Mouse (Mus musculus): ENCODE results near the gene Erc2. TPM values are rescaled to one million over a fixed set of nuclear protein-coding genes. Genes with fewer than 3 reads are reported as not detected.

Erc2 gene
- polyA plus RNA-seq, 1 experiment from 2014 or later = 5.7 TPM

DNA sequence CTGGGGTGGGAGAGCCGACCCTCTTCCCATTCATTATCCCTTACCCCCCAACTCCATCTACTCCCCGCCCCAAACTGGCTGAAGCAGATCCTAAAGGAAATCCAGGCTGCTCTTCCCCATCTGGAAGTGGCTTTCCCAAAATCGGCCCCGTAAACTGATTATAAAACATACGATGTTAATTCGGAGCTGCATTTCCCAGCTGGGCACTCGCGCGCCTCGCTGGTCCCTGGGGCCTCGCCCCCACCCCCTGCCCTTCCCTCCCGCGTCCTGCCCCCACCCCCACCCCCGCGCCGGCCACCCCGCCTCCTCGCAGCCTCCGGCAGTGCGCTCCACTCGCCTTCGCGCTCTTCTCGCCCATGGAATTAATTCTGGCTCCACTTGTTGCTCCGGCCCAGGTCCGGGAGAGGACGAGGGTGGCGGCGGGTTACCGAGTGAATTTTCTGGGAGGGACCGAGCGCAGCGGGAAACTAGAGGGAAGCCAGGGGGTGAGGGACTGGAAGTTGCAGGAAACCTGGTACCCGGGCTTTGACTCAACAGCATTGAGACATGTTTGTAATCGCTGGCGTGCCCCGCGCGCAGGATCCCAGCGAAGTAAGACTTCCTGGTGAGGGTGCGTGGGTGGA lies 888.9 kb downstream of the Erc2 start:
- no peaks in the 10 kb centered on the region for H3K9me3 ChIP-seq (ENCODE audit: control insufficient read depth, low read length)
- H3K36me3 ChIP-seq (ENCODE audit: control insufficient read depth, insufficient read depth, low read length) = peaks cover 8% of the 10 kb centered on the region; the same call in 1 of the 2 replicates
- H3K27ac ChIP-seq (replicated peaks; ENCODE audit: low read depth, low read length) = peak overlapping the region; percentile 99
- DNase-seq (ENCODE audit: low spot score) (peak; percentile 69), ATAC-seq (ENCODE audit: insufficient number of reproducible peaks, low FRiP score, low TSS enrichment, low read depth) (no peak)
- WGBS = under 1% methylated on average over 41 of the region's 41 CpGs
- H3K4me1 ChIP-seq (ENCODE audit: control insufficient read depth, insufficient read depth, low read length) = peaks cover 30% of the 10 kb centered on the region
- H3K4me2 ChIP-seq (ENCODE audit: low read depth, severe bottlenecking) = peak overlapping the region; percentile 96
- no peaks in the 10 kb centered on the region for H3K27me3 ChIP-seq (ENCODE audit: control insufficient read depth, insufficient read depth, low read length)
- H3K9ac ChIP-seq (ENCODE audit: low read length) = peak overlapping the region; percentile 97
- peak overlapping the region; percentile 94 for H3K4me3 ChIP-seq (ENCODE audit: low read depth, low read length)

- H3K4me1 ChIP-seq (ENCODE audit: control insufficient read depth, insufficient read depth, low read length) = peaks cover 30% of the 10 kb centered on the region
- H3K36me3 ChIP-seq (ENCODE audit: control insufficient read depth, insufficient read depth, low read length) = peaks cover 10% of the 10 kb centered on the region; the same call in 1 of the 2 replicates
- no peaks in the 10 kb centered on the region for H3K27me3 ChIP-seq (ENCODE audit: control insufficient read depth, insufficient read depth, low read length)
- H3K9ac ChIP-seq (ENCODE audit: low read length) = 0 out of 2 replicates have a peak overlapping the region, but pooled peaks have one; percentile 13
- 75% methylated on average over 5 of the region's 5 CpGs for WGBS
- ATAC-seq (ENCODE audit: insufficient number of reproducible peaks, low FRiP score, low TSS enrichment, low read depth) = no peak
- no peak for DNase-seq (ENCODE audit: low spot score)
- peak overlapping the region; percentile 94 for H3K4me3 ChIP-seq (ENCODE audit: low read depth, low read length)
- peak overlapping the region; percentile 96 for H3K4me2 ChIP-seq (ENCODE audit: low read depth, severe bottlenecking)
- 0 out of 2 replicates have a peak overlapping the region, but pooled peaks have one; percentile 18 for H3K27ac ChIP-seq (replicated peaks; ENCODE audit: low read depth, low read length)
- no peaks in the 10 kb centered on the region for H3K9me3 ChIP-seq (ENCODE audit: control insufficient read depth, low read length)
Measured at GRCm38 (mm10) chr14:28512805-28513590, 890.8 kb downstream of the Erc2 start.

DNA sequence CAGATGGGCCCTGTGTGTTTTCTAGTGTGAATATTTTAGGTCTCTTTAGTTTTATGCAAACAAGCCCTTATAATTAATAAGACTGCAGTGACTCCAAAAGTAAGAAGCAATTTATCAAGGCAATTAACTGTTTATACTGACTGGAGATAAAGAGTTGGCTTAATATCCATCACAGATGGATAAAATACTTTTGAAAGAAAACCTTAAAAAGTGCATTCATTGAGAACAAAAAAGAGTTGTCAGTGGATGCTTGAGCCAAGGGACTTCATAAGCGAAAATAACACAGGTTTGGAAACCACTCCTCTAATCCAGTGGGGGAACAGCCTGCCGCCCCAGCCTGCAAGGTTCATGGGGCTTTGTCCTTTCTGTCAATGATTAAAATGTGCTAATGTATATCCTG lies 891.9 kb downstream of the Erc2 start:
- no peak overlapping the region; the same call in 1 of the 2 replicates for H3K9ac ChIP-seq (ENCODE audit: low read length)
- ATAC-seq (ENCODE audit: insufficient number of reproducible peaks, low FRiP score, low TSS enrichment, low read depth) = no peak
- H3K4me2 ChIP-seq (ENCODE audit: low read depth, severe bottlenecking) = peak overlapping the region; percentile 29; the same call in 1 of the 2 replicates

GRCm38 (mm10) chr14:28515331-28515730 lies 893.1 kb downstream of the Erc2 start:
- H3K27me3 ChIP-seq (ENCODE audit: control insufficient read depth, insufficient read depth, low read length) = no peaks in the 10 kb centered on the region
- no peak for ATAC-seq (ENCODE audit: insufficient number of reproducible peaks, low FRiP score, low TSS enrichment, low read depth)
- H3K4me3 ChIP-seq (ENCODE audit: low read depth, low read length) = no peak overlapping the region
- peaks cover 13% of the 10 kb centered on the region; the same call in 1 of the 2 replicates for H3K36me3 ChIP-seq (ENCODE audit: control insufficient read depth, insufficient read depth, low read length)
- 51% methylated on average over 6 of the region's 6 CpGs for WGBS
- peak overlapping the region; percentile 27; the same call in 1 of the 2 replicates for H3K4me2 ChIP-seq (ENCODE audit: low read depth, severe bottlenecking)
- no peaks in the 10 kb centered on the region for H3K9me3 ChIP-seq (ENCODE audit: control insufficient read depth, low read length)
- H3K27ac ChIP-seq (replicated peaks; ENCODE audit: low read depth, low read length) = no peak overlapping the region
- H3K9ac ChIP-seq (ENCODE audit: low read length) = no peak overlapping the region
- DNase-seq (ENCODE audit: low spot score) = no peak
- peaks cover 20% of the 10 kb centered on the region for H3K4me1 ChIP-seq (ENCODE audit: control insufficient read depth, insufficient read depth, low read length)

More for the DNA sequence above, 891.9 kb downstream of the Erc2 start:
- Histone ChIP-seq H3K36me3 (ENCODE audit: control insufficient read depth, insufficient read depth, low read length) (peaks cover 13% of the 10 kb centered on the region; the same call in 1 of the 2 replicates), H3K4me1 (ENCODE audit: control insufficient read depth, insufficient read depth, low read length) (peaks cover 23% of the 10 kb centered on the region), H3K4me3 (ENCODE audit: low read depth, low read length) (no peak overlapping the region), H3K27me3 (ENCODE audit: control insufficient read depth, insufficient read depth, low read length) (no peaks in the 10 kb centered on the region), H3K27ac (replicated peaks; ENCODE audit: low read depth, low read length) (no peak overlapping the region), H3K9me3 (ENCODE audit: control insufficient read depth, low read length) (no peaks in the 10 kb centered on the region)
- 58% methylated on average over 2 of the region's 2 CpGs for WGBS
- no peak for DNase-seq (ENCODE audit: low spot score)

DNA sequence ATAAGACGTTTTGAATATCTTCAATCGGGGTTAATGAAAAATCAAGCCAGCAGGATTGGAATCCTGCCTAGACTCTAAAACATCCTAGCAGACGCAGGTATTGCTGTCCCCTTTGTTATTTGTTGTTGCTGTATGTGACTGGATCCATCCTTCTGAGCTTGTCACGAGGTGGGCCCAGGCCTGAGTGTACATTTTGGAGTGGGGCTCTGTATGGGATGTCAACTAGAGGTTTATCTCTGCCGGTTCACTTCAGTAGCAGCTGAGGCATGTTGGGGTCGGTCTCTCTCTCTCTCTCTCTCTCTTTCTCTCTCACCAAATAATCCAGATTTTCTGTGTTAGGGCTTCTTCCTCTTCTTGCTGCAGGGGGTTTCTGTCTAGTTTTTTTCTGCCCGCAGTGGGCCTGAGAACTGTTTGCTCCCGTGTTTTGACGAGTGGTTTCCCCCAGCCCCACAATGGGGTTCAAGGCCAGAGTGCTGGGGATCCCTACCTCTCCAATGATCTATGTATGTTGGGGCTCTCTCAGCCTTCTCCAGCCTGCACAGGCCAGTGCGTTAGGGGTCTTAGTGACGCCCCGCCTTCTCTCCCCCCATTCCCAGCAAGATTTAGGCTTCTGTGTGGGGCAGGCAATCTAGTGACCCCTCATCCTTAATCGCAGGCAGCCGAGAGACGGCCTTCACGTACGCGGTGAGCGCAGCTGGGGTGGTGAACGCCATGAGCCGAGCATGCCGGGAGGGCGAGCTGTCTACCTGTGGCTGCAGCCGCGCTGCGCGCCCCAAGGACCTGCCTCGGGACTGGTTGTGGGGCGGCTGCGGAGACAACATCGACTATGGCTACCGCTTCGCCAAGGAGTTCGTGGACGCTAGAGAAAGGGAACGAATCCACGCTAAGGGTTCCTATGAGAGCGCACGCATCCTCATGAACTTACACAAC lies 895.7 kb downstream of the Erc2 start:
- peaks cover 10% of the 10 kb centered on the region for H3K4me1 ChIP-seq (ENCODE audit: control insufficient read depth, insufficient read depth, low read length)
- peaks cover 22% of the 10 kb centered on the region; the same call in 1 of the 2 replicates for H3K36me3 ChIP-seq (ENCODE audit: control insufficient read depth, insufficient read depth, low read length)
- WGBS = 77% methylated on average over 39 of the region's 39 CpGs
- H3K4me2 ChIP-seq (ENCODE audit: low read depth, severe bottlenecking) = no peak overlapping the region
- ATAC-seq (ENCODE audit: insufficient number of reproducible peaks, low FRiP score, low TSS enrichment, low read depth) = no peak; the same call in 1 of the 2 replicates
- no peaks in the 10 kb centered on the region for H3K9me3 ChIP-seq (ENCODE audit: control insufficient read depth, low read length)
- H3K9ac ChIP-seq (ENCODE audit: low read length) = no peak overlapping the region
- no peak overlapping the region for H3K27ac ChIP-seq (replicated peaks; ENCODE audit: low read depth, low read length)
- no peak for DNase-seq (ENCODE audit: low spot score)
- no peak overlapping the region for H3K4me3 ChIP-seq (ENCODE audit: low read depth, low read length)
- no peaks in the 10 kb centered on the region for H3K27me3 ChIP-seq (ENCODE audit: control insufficient read depth, insufficient read depth, low read length)

DNA sequence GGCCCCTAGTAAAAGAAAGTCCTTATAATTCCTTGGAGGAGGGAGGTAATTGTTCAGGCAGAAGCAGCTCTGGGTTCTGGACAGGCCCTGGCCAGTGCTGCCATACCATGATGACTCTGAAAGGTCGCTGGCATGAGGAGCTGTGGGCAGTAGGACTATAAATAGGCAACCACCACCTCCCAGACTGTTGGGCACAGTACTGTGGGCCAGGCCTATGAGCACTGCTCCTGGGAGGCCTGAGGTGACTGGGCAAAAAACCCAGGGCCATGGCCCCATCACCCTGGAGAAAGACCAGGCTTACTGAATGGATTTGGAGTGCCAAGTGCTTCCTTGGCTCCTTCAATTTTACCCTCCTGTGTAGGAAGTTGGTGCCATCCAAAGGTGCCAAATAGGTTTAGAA lies 898.9 kb downstream of the Erc2 start:
- Histone ChIP-seq H3K4me1 (ENCODE audit: control insufficient read depth, insufficient read depth, low read length) (no peaks in the 10 kb centered on the region), H3K4me2 (ENCODE audit: low read depth, severe bottlenecking) (no peak overlapping the region), H3K27ac (replicated peaks; ENCODE audit: low read depth, low read length) (no peak overlapping the region), H3K9ac (ENCODE audit: low read length) (no peak overlapping the region), H3K27me3 (ENCODE audit: control insufficient read depth, insufficient read depth, low read length) (no peaks in the 10 kb centered on the region), H3K36me3 (ENCODE audit: control insufficient read depth, insufficient read depth, low read length) (peaks cover 16% of the 10 kb centered on the region; the same call in 1 of the 2 replicates), H3K9me3 (ENCODE audit: control insufficient read depth, low read length) (no peaks in the 10 kb centered on the region), H3K4me3 (ENCODE audit: low read depth, low read length) (no peak overlapping the region)
- WGBS = 84% methylated on average over 1 of the region's 1 CpGs
- DNase-seq (ENCODE audit: low spot score) = no peak
- no peak for ATAC-seq (ENCODE audit: insufficient number of reproducible peaks, low FRiP score, low TSS enrichment, low read depth)

GRCm38 (mm10) chr14:28522611-28523010 lies 900.4 kb downstream of the Erc2 start:
- Histone ChIP-seq H3K9me3 (ENCODE audit: control insufficient read depth, low read length) (no peaks in the 10 kb centered on the region), H3K36me3 (ENCODE audit: control insufficient read depth, insufficient read depth, low read length) (peaks cover 16% of the 10 kb centered on the region; the same call in 1 of the 2 replicates), H3K4me1 (ENCODE audit: control insufficient read depth, insufficient read depth, low read length) (0 out of 2 replicates have a peak, but pooled peaks cover 5% of the 10 kb centered on the region), H3K4me3 (ENCODE audit: low read depth, low read length) (no peak overlapping the region), H3K9ac (ENCODE audit: low read length) (no peak overlapping the region), H3K4me2 (ENCODE audit: low read depth, severe bottlenecking) (no peak overlapping the region), H3K27ac (replicated peaks; ENCODE audit: low read depth, low read length) (no peak overlapping the region), H3K27me3 (ENCODE audit: control insufficient read depth, insufficient read depth, low read length) (no peaks in the 10 kb centered on the region)
- WGBS = 82% methylated on average over 21 of the region's 21 CpGs
- DNase-seq (ENCODE audit: low spot score) (no peak), ATAC-seq (ENCODE audit: insufficient number of reproducible peaks, low FRiP score, low TSS enrichment, low read depth) (no peak)
